Mouse (Mus musculus) layer of hippocampus, adult 9-11 months (tissue): ENCODE measurements around the gene Sgms2.

ENCODE experiments used
- DNase-seq: peaks from one replicate; pipeline ENCODE4 v3.0.0; 2022

The Sgms2 gene

DNA sequence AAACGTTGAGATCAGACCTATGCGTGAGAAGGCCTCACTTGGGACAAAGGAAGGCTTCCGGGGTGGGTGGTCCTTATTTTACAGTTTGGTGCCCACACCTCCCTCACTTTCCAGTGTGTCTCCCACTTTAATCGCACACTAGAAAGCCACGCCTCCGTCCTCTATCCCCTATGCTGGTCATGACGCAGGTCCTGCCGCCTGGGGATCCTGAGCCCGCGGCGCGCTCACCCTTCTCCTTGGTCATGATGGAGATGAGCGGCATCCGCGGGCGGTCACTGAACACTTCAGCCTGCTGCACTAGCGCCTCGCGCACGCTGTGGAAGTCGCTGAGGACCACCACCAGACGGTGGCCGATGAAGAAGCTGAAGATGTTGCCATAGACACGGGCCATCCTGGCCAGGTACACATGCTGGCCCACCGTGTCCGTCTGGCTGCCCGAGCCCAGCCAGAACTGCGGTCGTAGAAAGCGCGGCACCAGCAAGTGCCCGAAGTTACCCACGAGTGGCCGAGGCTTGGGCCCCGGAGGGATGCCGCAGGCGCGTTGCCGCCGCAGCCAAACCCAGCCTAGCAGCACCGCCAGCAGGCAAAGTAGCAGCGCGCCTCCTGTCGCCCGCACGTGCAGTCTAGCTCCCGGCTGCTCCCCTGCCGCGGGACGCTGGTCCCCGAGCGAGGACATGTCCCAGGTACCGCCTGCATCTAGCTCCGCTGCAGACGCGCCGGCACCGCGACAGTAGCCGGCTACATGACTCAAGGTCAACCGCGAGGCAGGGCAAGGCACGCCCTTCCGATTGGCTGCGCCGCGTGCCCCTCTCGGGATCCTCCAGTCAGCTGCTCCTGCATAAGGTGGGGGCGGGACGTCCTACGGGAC lies 188.5 kb downstream of the Sgms2 start, which contains the start of gene Cyp2u1:
TSS of gene Cyp2u1 (minus strand) at position 776 of the 868 bp plus-strand sequence.
- peak; percentile 93 for DNase-seq

DNA sequence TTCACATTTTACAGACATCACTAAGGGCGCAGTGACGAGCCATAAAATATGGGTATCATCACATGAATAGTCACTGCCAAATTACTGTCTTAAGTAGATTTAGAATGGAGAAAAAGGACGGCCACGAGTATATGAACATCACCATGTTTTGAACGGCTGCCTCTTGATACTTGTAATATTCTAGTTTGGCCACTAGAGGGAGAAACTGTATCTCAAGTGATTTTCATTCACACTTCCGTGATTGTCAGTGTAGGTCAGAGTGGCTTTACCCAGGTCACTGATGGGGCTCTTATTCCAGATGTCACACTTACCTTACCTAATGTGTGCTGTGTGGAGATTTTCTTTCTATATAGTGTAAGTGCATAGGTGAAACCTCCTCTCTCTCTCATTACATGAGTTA lies 191.3 kb downstream of the Sgms2 start:
- DNase-seq, result no peak

DNA sequence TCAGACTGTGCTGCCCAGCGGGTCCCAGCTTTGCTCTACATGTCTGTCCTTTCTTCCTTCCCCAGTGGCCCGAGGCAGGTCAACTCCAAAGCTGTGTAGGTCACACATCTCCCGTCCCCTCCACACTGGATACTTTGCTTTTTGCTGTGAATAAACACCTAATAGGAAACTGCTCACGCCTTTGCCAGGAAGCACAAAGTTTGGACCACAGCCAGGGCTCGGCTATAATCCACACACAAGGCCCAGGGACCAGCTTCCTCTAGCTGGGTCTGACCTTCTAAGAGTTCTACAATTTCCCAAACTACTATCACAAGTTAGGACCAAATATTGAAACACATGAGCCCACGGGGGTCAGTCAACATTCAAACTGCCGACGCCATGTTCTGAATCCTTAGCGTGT lies 192.1 kb downstream of the Sgms2 start:
- no peak for DNase-seq

DNA sequence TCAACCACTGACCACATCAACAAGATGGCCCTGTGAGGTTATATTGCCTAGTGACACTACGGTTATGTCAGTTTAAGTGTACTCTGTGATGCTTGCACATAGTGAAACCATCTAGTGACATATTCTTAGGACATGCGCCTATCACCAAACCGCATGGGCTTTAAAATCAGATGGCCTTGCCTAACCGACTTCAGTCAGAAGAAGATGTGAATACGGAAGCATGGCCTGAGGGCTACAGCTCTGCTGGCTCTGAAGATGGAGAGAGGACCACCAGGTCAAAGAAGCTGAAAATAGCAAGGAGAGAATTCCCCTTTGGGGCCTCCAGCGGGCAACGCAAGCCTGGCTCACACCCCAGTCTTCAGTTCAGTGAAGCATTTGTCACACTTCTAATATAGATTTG lies 194.3 kb downstream of the Sgms2 start:
- DNase-seq, result no peak

DNA sequence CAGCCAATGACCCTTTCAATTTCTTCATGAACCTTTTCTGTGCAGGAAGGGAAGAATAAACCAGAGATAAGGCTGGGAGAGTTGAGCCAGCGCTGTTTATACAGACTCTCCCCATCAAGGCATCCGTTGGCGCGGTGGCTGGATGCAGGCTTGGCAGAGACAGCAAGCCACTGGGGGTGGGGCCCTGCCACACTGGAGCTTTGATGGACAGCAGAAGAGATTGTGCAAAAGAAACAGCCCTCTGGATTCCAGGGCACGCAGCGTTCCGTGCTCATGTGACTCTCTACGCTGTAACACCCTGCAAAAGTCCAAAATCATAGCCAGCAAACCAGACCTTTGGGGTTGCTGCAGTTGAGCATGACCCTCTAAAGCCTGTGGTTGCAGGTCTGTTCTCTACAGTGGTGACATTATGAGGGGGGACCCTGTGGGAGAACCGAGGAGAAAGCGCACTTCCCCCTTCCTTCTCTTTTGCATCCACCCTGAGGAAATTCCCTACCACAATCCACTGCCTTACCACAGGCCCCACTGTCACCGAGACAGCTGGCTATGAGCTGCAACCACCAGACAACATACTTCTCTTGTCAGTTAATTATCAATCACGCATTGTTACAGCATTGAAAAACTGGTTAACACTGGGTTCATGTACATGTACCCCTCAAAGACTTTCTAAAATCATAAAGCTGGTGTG lies 195.6 kb downstream of the Sgms2 start:
- DNase-seq, result no peak

DNA sequence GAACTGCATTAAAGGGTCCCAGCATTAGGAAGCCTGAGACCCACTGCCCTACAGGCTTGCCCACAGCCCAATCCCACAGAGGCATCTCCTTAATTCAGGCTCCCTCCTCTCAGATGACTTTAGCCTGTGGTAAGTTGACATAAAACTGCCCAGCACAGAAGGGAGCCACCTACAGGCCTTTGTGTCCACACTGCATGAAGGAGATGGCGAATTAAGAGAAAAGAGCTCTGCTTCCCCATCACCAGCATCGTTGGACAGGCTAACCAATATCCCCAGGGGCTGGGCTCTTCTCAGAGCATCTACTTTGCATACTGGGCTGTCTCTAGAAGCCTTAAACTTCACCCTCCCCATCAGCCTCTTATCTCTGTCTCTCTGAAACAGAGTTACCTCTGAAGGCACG lies 196.7 kb downstream of the Sgms2 start:
- no peak for DNase-seq

DNA sequence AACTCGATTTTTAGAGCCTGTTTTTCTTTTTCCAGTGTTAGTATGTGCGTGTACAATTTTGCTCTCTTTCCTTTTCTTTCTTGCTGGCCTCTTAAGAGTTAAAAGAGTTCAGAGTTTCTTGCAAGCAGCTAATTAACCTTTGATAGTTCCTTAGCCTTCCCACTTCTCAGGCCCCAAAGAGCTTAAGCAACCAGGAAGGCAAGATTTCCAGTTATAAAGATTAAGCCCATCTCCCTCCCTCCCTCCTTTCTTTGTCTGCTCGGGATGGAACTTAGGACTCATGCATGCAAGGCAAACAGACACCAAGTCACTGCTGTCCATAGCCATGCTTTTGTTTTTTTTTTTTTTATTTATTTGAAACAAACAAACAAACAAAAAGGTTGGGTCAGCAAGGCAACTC lies 198.3 kb downstream of the Sgms2 start:
- no peak for DNase-seq

DNA sequence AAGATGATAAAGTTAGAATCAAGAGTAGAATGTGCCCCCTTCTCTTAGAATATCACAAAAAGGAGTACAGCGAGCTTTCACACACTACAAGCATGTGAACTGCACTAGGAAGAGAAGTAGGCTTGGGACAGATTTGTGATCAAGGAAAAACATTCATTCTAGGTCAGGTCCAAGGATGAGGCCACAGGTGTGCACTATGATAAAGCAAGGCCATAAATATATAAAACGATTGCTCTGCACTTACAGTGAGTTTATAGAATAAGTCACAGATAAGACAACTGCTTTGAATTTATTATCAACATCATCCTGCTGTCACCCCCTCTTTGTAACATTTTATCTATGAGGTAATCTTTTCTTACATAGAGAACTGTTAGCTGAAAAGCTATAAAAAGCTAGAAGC lies 198.9 kb downstream of the Sgms2 start:
- DNase-seq, result no peak

DNA sequence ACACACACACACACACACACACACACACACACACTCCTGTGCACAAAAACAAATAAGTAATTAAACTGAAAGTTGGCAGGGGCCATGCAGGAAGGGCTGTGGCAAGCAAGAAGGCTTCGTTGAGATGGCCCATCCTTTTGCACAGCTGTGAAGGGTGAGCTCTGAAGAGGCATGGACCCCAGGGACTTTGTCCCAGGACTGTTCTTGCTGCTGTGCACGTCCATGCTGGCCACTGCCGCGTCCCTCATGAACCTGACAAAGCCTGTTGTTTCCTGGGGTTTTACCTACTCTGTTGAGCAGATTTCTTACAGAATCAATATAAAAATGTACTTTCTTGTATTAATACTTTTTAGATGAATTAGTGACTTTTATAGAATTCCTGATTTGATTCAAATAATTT lies 199.3 kb downstream of the Sgms2 start:
- no peak for DNase-seq

DNA sequence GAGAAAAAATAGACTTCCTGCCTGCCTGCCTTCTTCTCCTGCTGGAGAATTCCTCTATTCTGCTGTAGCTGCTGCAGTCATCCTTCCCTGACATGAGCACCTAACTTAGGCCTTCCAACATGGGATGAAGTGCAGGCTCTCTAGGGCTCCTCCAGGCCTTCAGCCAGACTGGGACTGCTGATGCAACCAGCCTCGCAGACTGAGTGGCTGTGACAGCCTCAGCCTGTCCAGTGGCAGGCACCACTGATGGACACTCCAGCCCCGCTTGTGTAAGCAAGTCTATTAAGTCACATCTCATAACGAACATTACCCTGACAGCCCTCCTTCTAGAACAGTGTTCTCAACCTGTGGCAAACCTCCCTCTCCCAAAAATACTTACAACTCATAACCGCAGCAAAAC lies 217.1 kb downstream of the Sgms2 start:
- DNase-seq, result no peak

DNA sequence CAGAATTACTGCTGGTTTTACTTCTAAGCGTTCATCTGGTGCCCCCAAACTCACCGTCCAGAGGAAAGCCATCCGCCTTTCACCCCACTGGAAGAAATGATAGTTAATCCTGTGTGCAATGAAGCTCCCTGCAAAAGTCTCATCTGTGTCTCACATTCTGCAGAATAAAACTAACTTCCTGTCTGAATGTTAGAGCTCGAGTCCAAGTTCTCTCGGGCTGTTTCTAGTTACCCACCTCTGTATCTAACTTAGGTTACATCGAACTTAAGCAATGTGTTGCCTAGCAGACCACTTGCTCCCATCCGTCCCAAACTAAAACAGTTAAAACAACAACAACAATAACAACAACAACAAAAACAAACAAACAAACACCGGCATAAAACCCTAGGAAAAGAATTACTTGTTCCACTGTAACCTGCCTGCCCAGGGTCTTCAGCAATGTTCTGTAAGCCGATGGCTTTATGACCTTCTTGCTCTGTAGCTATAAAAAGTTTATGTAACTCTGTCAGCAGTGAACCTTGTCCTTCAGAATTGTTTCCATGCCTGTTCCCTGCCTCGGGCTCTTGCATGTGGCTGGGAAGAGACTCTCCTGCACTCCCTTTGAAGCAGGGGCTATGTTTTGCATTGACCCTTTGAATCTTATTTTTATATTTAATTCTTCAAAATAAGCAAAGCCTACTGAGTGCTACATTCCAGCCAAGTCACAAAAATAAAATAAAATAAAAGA lies 218.7 kb downstream of the Sgms2 start:
- no peak for DNase-seq

DNA sequence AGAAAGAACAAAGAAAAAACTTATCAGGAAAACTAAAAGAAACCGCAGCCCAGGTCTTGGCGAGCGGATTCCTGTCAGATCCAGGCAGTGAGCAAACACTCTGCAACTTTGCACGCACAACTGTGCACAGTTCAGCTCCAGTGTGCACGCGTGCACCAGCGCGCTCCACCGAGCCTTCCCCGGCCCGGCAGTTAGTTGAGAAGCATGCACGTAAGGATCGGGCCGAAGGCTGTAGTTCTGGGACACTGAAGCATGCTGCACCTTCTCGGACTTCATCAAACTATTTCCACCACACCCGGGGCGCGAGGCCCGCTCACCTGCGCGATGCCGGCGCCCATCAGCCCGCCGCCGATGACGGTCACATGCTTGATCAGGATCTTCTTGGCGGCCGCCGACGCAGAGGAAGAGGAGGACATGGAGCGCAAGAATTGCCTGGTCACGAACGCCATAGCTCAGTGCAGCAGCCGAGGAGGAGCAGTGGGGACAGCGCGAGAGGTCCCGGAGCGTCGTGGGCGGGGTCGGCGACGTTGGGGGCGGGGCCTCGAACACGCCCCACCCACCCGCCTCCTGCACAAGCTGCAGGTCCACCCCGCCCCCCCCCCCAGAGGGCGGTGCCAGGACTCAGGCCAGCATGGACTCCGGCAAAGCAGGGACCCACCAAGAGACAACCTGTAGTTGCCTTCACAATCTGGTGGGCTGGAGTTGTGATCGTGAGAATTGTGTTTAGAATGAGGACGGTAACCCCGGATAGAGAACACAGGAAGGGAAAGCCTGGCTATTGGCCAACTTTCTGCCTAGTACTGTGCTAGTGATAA lies 219.4 kb downstream of the Sgms2 start, which contains the start of gene Hadh:
TSS of gene Hadh (minus strand) at position 543 of the 815 bp plus-strand sequence.
- DNase-seq, result peak; percentile 87

DNA sequence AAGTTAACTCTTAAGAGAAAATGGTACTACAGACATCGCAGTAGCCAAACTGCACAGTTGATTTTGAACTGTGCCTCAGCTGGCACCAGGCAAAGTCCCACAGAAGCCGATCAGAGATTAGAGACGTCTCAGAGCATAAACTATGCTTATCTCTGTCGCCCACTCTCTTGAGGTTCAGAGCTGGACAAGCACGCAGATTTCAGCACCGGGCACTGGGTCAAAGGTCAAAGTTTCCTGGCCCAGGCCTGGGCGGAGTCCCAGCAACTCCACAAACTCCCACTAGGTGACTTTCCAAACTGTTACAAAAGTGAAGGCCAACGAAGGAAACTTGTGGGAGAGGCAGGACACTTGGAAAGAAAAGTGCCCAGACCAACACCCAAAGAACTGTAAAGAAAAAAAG lies 220.1 kb downstream of the Sgms2 start:
- DNase-seq, result no peak

DNA sequence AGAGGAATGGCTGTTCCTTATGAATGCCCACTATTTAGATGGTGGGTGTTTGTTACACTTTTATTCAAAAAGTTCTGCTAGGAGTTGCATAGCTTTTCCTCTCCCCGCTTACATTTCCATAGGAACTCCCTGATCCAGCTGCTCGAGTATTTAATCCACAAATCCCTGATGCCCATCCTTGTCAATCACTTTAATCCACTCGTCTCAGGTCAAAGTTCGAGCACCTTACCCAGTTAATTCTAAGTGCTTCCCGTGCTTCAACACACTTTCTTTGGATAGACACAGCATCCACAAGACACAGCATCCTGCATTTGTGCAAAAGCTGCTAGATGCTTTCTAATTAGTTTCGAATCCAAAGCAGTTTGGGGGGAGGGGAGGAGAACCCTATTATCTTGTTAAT lies 220.8 kb downstream of the Sgms2 start:
- no peak for DNase-seq
